Mouse (Mus musculus) lung, postnatal 4 days (tissue): ENCODE data around the gene Kif6.

Experiments
- DNase-seq, 2 experiments: peaks; one replicate each; pipeline ENCODE4 v3.0.0; 2021

The Kif6 gene

DNA sequence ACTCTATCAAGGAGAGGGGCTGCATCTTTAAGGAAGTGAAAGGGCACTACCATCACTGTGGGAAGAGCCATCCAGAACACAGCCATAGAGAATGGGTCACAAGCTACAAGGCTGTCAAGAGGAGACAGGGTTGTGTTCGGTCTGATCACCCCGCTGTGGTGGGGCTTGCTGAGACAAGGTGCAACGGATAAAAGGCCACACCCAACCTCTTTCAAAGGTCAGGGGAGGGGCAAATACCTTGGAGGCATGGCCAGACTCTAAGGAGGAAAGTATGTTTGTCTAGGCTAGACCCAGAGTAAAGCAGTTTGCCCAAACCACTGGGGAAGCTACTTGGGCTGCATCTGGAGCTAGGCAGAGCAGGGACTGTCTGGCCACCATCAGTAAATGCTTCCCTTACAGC, 318.9 kb downstream of the Kif6 start:
- no peak for DNase-seq

DNA sequence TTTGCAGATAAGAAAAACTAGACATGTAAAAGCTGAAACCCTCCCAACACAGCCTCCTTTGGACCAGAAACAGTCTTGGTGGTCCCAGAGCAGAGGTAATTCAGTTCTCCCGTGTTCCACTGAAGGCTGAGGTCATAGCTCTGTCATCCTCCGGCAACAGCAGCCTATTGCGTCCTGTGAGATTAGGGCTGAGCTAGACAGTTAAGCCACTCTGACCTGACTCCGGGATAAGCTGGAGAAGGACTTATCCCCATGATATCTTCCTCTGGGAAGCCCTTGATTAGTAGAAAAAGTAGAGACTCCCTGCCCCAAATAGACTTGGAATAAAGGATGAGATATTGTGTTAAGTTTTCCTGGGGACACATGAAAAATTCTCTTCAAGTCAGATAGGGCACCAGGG, 319.6 kb downstream of the Kif6 start:
- no peak for DNase-seq

DNA sequence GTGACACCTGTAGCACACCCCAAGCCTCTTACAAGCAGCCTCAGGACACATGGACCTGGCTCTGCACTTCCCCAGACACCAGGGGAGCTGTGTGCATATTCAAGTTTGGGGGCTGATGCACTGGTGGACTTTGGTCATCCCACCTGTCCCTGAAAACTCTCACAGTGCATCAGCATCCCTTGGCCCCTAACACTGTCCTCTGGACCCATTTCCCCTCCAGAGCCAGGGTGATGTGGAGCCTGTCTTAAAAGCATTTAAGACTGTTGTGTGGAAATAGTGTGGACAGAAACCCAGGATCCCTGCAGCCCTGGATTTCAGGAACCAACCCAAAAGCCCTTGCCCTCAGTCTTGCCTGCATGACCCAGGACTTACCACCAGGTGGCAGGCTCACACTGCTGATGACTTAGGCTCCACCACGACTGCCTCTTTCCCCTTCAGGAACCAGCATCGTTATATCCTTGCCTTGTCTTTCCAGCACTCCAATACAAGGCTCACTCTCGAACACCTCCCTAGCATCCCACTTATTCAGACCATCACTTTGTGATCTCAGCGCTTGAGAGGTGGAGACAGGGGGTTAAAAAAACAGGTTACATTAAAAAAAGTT, 320.8 kb downstream of the Kif6 start:
- peak; percentile 61 to 80 for DNase-seq

DNA sequence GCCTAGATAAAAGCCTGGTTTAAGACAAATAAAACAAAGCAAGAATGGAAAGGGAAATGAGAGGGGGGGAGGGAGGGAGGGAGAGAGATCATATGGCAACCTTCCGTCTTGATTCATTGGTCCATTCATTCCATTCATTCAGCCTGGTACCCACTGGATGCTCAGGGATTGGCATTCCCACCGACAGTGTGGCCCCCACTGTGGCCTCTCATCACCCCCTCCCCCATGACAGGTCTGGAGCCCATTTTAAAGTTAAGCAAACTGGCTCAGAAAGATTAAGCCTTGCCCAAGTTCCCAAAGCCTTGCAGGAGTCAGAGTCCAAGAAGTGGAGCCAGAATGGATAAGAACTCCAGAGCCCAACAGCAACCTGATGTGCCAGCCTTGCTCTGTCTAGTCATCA, 321.3 kb downstream of the Kif6 start:
- DNase-seq = no peak

DNA sequence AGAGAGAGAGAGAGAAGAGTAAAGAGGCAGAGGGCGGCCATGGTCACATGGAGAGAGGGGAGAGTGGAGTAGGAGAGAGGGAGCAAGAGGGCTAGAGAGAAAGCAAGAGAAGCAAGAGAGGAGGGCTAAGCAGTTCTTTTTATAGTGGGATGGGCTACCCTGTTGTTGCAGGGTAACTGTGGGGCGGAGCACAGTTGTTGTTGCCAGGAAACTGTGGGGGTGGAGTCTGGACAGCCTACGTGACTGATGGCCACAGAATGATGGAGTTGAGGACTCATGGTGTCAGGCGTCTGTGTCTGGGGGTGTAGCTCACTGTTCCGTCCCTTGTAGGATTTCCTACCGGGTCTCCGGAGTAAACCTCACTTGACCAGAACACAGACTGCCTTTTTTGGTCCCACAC, 324.2 kb downstream of the Kif6 start:
- DNase-seq = no peak

DNA sequence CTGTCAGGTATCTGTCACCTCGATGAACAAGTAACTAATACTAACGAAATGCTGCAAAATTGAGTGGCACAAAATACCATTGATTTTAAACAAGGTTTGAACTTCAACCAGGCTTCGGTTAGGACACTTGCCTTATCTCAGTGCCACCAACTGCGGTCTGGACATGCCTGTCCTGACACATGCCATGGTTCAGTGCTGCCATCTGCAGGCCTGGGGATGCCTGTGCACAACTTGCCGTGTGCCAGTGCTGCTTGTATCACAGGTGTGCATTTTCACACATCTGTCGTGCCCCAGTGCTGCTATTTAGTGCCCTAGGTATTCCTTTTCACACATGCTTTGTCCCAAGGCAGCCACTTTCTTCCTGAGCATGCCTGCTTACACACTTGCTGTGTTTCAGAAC, 327.7 kb downstream of the Kif6 start:
- no peak for DNase-seq

DNA sequence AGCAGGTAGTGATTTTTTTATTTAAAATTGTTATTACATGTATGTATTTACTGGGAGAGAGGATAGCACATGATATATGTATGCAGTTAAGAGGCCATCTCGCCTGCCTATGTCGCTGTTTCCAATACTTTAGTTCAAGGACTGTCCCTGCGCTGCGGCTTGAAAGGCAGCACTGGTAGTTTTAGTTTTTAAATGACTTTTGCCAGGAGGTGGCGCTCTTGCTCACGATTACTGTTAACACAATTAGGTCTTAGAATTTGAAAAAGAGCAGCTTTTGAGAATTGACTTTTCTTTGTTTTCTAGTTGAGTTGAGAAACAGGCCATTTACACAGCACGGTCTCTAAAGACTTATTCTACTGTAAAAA, 336.5 kb downstream of the Kif6 start:
- DNase-seq = peak in 1 of 2 experiments; percentile 76

DNA sequence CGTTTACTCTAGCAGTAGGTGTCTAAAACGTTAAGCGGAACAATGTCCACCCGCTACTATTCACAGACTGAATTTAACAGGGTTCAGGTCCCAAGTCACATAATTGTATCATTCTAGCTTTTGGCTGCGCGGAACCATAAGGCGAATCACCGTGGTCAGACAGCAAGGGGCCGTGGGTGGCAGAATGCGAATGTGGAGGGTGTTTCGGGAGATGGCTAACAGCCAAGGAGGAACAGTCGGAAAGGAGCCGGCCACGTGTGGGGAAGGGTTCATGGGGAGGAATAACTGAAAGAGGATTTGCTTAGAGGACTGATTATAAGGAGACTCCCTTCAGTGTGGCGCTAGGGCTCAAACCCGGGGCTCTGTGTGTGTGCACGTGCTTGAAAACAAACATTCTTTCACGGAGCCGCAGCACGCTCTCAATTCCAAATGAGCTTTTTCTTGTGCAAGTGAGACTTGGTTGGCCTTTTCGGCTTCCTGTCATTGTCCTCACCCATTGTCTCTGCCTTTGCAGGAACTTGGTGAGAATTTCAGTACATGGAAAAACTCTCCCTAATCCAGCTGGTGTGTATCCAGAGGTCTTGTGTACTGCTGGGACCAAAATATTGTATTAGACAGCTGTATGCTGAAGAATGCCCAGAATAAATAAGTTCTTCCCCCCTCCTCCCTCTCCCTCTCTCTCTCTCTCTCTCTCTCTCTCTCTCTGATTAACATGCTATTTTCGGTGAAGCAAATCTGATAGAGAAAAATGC, 337.1 kb downstream of the Kif6 start:
- DNase-seq = peak; percentile 32 to 41

DNA sequence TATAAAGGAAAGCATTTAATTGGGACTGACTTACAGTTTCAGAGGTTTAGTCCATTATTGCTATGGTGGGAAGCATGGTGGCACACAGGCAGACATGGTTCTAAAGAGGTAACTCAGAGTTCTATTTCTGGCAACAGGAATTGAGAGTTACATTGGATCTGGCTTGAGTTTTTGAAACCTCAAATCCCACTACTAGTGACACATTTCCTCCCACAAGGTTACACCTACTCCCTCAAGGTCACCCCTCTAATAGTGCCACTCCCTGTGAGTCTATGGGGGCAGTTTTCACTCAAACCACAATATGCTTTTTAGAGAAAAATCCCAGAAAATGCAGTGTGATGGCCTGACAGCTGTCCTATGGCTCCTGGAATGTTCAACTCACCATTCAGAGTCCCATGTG, 344.1 kb downstream of the Kif6 start:
- no peak for DNase-seq
